Mouse (Mus musculus): Measurements from ENCODE around the gene Cep55. TPM values are rescaled to one million over a fixed set of nuclear protein-coding genes. Genes with fewer than 3 reads are reported as not detected.
A peak's percentile ranks its signal among the peaks of the same experiment; 100 is the strongest.

Gene Cep55
- total and polyA plus RNA-seq, 2 experiments = 0.05 to 0.18 TPM

DNA sequence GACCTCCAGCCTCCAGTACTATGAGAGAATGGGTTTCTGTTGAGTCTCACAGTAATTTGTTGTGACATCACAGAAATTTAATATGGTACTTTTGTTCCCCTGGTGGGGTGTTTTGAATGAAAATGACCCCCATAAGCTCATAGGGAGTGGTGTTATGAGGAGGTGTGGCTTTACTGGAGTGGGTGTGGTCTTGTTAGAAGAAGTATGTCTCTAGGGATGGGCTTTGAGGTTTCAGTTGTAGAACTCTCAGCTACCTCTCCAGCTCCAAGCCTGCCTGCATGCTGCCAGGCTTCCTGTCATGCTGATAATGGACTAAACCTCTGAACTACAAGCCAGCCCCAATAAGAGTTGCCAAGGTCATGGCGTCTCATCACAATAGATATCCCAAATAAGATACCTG is 5.1 kb upstream of the Cep55 start:
- H3K36me3 ChIP-seq (ENCODE audit: control insufficient read depth, insufficient read depth, low read length) = no peaks in the 10 kb centered on the region
- no peaks in the 10 kb centered on the region for H3K4me1 ChIP-seq (ENCODE audit: control insufficient read depth, insufficient read depth, low read length)
- DNase-seq (ENCODE audit: extremely low read depth, low read depth, low spot score) = no peak
- H3K27ac ChIP-seq (replicated peaks; ENCODE audit: insufficient read depth, low read depth, low read length) = no peak overlapping the region
- WGBS = 78% methylated on average over 1 of the region's 1 CpGs
- no peak overlapping the region for H3K4me3 ChIP-seq (ENCODE audit: insufficient read depth, low read depth, low read length)
- H3K9ac ChIP-seq (ENCODE audit: low read depth, low read length) = no peak overlapping the region
- H3K79me2 ChIP-seq (ENCODE audit: control insufficient read depth, insufficient read depth, low read length) = no peaks in the 10 kb centered on the region
- H3K27me3 ChIP-seq (ENCODE audit: control insufficient read depth, insufficient read depth, low read length) = no peaks in the 10 kb centered on the region
- no peak for TF ChIP-seq POLR2A (IDR thresholded peaks at IDR 0.05; ENCODE audit: extremely low read depth, insufficient read depth, low read length)
- no peak for TF ChIP-seq CTCF (IDR thresholded peaks at IDR 0.05; ENCODE audit: low read depth, low read length)

DNA sequence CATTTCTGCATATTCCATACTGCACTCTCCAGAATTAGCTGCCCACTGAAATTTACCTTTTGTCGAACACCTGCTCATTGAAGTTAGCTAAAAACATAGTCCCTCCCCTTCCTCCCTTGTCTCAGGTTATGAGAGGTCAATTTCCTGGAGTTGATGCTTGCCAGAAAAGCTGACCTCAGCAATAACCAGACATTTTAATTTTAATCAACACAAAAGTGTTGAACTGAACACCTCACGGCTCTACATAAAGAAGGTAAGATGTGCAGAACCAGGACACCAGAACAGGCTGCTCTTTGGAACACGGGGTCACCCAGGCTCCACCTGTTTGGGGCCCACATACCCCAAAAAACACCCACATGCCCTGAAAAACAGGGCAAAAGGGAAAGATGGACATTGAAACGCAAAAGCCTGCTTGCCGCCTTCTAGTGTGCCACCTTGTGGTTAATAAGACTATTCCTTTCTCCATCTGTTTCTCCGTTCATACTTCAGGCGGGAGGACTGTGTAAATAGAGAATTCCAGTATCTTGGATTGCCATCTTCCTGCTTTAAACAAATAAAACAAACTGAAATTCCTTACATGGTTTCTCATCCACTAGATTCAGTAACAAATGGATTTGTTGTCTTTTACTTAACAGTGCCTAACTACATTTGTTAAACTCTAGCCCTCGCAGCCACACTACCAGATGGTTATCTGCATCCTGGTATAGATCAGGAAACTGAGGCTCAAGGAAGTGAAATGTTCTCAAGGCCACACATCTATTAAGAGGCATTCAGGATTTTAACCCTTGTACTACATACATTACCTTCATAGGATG is 1.4 kb upstream of the Cep55 start:
- TF ChIP-seq CTCF (IDR thresholded peaks at IDR 0.05; ENCODE audit: low read depth, low read length) (peak; percentile 38; the same call in 1 of the 2 replicates), POLR2A (IDR thresholded peaks at IDR 0.05; ENCODE audit: extremely low read depth, insufficient read depth, low read length) (no peak)
- DNase-seq (ENCODE audit: extremely low read depth, low read depth, low spot score) = peak; percentile 19
- WGBS = 24% methylated on average over 8 of the region's 8 CpGs
- H3K4me3 ChIP-seq (ENCODE audit: insufficient read depth, low read depth, low read length) = peak overlapping the region; percentile 72; the same call in 1 of the 2 replicates
- no peaks in the 10 kb centered on the region for H3K79me2 ChIP-seq (ENCODE audit: control insufficient read depth, insufficient read depth, low read length)
- no peak overlapping the region for H3K27ac ChIP-seq (replicated peaks; ENCODE audit: insufficient read depth, low read depth, low read length)
- no peaks in the 10 kb centered on the region for H3K27me3 ChIP-seq (ENCODE audit: control insufficient read depth, insufficient read depth, low read length)
- H3K36me3 ChIP-seq (ENCODE audit: control insufficient read depth, insufficient read depth, low read length) = no peaks in the 10 kb centered on the region
- no peaks in the 10 kb centered on the region for H3K4me1 ChIP-seq (ENCODE audit: control insufficient read depth, insufficient read depth, low read length)
- no peak overlapping the region for H3K9ac ChIP-seq (ENCODE audit: low read depth, low read length)

DNA sequence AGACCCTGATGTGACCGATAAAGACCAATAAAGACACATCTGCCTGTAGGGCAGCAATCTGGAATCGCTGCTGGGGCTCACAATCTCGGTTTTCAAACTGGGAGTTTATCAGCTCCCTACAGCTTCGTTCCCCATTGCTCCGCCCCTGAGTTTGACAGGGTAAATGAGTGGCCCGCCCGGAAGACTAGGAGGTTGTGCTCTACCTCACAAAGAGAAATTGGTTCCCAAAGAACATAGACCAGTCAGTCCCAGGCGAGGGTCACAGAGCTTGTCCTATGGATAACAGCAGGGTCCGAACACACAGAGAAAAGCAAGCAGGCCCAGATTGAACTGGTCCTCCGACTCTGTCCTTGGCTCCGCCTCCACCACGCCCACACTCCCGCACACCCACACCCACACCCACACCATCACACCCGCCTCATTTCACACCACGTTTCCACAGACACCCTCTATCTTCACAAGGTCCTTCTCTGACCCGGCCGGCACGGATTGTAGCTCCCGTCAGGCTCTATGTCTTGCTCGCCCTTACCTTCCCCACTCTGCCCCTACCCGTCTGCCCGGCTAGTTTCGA is 577 bp upstream of the Cep55 start:
- Histone ChIP-seq H3K4me3 (ENCODE audit: insufficient read depth, low read depth, low read length) (peak overlapping the region; percentile 72), H3K27ac (replicated peaks; ENCODE audit: insufficient read depth, low read depth, low read length) (no peak overlapping the region), H3K36me3 (ENCODE audit: control insufficient read depth, insufficient read depth, low read length) (no peaks in the 10 kb centered on the region), H3K4me1 (ENCODE audit: control insufficient read depth, insufficient read depth, low read length) (no peaks in the 10 kb centered on the region), H3K27me3 (ENCODE audit: control insufficient read depth, insufficient read depth, low read length) (no peaks in the 10 kb centered on the region), H3K9ac (ENCODE audit: low read depth, low read length) (peak overlapping the region; percentile 30; the same call in 1 of the 2 replicates), H3K79me2 (ENCODE audit: control insufficient read depth, insufficient read depth, low read length) (no peaks in the 10 kb centered on the region)
- under 1% methylated on average over 23 of the region's 23 CpGs for WGBS
- peak; percentile 71 for DNase-seq (ENCODE audit: extremely low read depth, low read depth, low spot score)
- no peak for TF ChIP-seq POLR2A (IDR thresholded peaks at IDR 0.05; ENCODE audit: extremely low read depth, insufficient read depth, low read length)
- no peak for TF ChIP-seq CTCF (IDR thresholded peaks at IDR 0.05; ENCODE audit: low read depth, low read length)

DNA sequence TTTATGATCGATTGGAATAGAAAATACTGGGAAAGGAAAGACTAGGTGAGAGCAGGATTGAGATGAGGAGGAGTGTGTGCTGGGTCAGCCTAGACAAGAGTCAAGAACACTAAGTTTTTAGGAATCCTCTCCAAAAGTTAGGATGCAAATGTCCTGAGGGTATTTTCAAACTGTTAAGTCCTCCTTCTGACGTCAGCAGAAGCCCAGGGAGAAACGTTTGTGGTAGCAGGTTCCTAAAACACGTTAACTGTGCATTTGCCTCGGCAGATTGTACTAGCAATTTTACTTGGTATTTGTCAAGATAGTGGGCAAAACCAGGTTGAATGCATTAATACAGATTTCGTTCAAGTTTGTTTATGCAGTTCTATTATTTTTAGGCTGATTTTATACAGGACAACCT is 987 bp downstream of the Cep55 start:
- Histone ChIP-seq H3K27me3 (ENCODE audit: control insufficient read depth, insufficient read depth, low read length) (no peaks in the 10 kb centered on the region), H3K4me3 (ENCODE audit: insufficient read depth, low read depth, low read length) (no peak overlapping the region), H3K36me3 (ENCODE audit: control insufficient read depth, insufficient read depth, low read length) (no peaks in the 10 kb centered on the region), H3K4me1 (ENCODE audit: control insufficient read depth, insufficient read depth, low read length) (no peaks in the 10 kb centered on the region), H3K27ac (replicated peaks; ENCODE audit: insufficient read depth, low read depth, low read length) (no peak overlapping the region), H3K9ac (ENCODE audit: low read depth, low read length) (no peak overlapping the region), H3K79me2 (ENCODE audit: control insufficient read depth, insufficient read depth, low read length) (no peaks in the 10 kb centered on the region)
- WGBS = 15% methylated on average over 6 of the region's 6 CpGs
- TF ChIP-seq CTCF (IDR thresholded peaks at IDR 0.05; ENCODE audit: low read depth, low read length) (no peak), POLR2A (IDR thresholded peaks at IDR 0.05; ENCODE audit: extremely low read depth, insufficient read depth, low read length) (no peak)
- no peak for DNase-seq (ENCODE audit: extremely low read depth, low read depth, low spot score)

DNA sequence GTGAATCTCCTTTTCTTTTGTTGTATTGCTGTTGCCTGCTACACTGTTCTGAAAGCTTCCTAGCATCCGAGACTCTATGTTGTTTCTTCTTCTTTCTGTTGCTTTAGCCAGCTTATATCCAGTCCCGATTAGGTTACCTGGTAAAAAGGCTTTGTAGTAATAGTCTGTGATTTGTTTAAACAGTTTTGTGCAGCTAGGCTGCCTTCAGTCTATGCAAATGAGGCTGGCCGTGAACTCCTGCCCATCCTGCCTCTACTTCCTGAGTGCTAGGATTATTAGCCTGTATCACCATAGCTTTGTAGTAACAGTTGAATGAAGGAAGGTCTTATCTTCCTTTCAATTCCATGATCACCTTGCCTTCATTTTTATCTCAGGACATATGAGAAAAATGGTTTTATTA is 1.5 kb downstream of the Cep55 start:
- H3K4me1 ChIP-seq (ENCODE audit: control insufficient read depth, insufficient read depth, low read length) = no peaks in the 10 kb centered on the region
- TF ChIP-seq CTCF (IDR thresholded peaks at IDR 0.05; ENCODE audit: low read depth, low read length) = no peak
- no peak for TF ChIP-seq POLR2A (IDR thresholded peaks at IDR 0.05; ENCODE audit: extremely low read depth, insufficient read depth, low read length)
- no peak overlapping the region for H3K27ac ChIP-seq (replicated peaks; ENCODE audit: insufficient read depth, low read depth, low read length)
- H3K36me3 ChIP-seq (ENCODE audit: control insufficient read depth, insufficient read depth, low read length) = no peaks in the 10 kb centered on the region
- DNase-seq (ENCODE audit: extremely low read depth, low read depth, low spot score) = no peak
- H3K27me3 ChIP-seq (ENCODE audit: control insufficient read depth, insufficient read depth, low read length) = no peaks in the 10 kb centered on the region
- no peaks in the 10 kb centered on the region for H3K79me2 ChIP-seq (ENCODE audit: control insufficient read depth, insufficient read depth, low read length)
- WGBS = 51% methylated on average over 3 of the region's 3 CpGs
- no peak overlapping the region for H3K9ac ChIP-seq (ENCODE audit: low read depth, low read length)
- H3K4me3 ChIP-seq (ENCODE audit: insufficient read depth, low read depth, low read length) = no peak overlapping the region

DNA sequence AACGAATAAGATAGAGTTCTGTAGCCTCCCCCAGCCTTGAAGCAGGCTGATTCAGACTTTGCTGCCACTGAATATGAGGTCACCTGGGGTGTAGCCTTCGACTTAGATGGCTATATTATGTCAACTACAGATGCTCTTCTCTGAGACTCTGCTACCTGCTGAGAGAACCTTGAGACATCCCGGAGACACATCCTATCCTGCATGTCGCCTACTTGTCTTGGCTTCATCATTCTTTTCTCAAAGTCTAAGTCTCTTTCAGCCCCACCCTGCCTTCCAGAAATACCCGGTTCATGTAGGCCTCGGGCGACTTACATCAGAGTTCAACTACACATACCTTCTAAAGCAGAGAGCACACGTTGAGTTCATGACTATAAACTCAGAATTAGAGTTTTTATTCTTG is 2.1 kb downstream of the Cep55 start:
- DNase-seq (ENCODE audit: extremely low read depth, low read depth, low spot score) = no peak
- H3K36me3 ChIP-seq (ENCODE audit: control insufficient read depth, insufficient read depth, low read length) = no peaks in the 10 kb centered on the region
- TF ChIP-seq CTCF (IDR thresholded peaks at IDR 0.05; ENCODE audit: low read depth, low read length) (no peak), POLR2A (IDR thresholded peaks at IDR 0.05; ENCODE audit: extremely low read depth, insufficient read depth, low read length) (no peak)
- H3K4me1 ChIP-seq (ENCODE audit: control insufficient read depth, insufficient read depth, low read length) = no peaks in the 10 kb centered on the region
- no peak overlapping the region for H3K4me3 ChIP-seq (ENCODE audit: insufficient read depth, low read depth, low read length)
- no peaks in the 10 kb centered on the region for H3K79me2 ChIP-seq (ENCODE audit: control insufficient read depth, insufficient read depth, low read length)
- H3K9ac ChIP-seq (ENCODE audit: low read depth, low read length) = no peak overlapping the region
- no peak overlapping the region for H3K27ac ChIP-seq (replicated peaks; ENCODE audit: insufficient read depth, low read depth, low read length)
- 89% methylated on average over 8 of the region's 8 CpGs for WGBS
- H3K27me3 ChIP-seq (ENCODE audit: control insufficient read depth, insufficient read depth, low read length) = no peaks in the 10 kb centered on the region

Data from liver, adult 2 months (tissue).